In the genomic region with DNA sequence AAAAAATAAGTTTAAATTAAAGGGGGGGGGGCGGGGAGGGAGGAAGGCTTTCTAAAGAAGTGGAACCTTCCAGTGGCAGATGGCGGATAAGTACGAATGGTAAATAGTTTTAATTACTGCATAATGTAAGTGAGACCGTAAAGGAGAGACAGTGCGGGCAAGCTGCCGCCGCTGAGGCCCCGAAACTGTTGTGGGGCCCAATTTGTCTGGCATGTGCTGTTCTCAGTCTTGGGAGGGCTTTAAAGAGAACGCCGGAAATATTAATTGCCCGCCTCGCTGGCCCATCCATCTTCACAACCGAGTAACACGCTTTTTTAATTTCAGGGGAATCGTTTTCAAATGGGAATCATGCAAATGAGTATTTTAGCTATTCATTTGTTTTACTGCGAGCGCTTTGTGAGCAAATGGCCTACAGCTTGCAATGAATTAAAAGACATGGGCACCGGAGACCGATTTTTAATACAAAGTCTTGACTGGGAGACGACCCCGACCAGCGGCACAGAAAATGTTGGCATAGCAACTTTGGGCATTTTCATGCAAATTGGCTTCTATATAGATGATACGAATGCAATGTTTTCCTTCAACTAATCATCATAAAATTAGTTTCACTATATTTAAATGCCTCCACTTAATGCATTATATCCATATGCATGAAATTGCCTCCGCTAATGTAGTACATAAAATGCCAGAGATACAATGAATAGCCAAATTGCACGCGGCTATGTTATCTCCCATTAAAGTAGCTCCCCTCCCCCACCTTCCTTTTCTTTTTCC, we compare ENCODE assay signal across 8 mouse cellular contexts.
A peak's percentile ranks its signal among the peaks of the same experiment; 100 is the strongest.
DNase-seq lines count a peak whose midpoint lies in the region; ATAC-seq and TF ChIP-seq lines count a peak whose summit lies in the region.

No protein-coding gene starts in this region.

- peak overlapping the region; percentile 54 for H3K4me2 ChIP-seq in forebrain, embryonic 12.5 days
- H3K4me2 ChIP-seq in intestine, postnatal 0 days (replicated peaks; ENCODE audit: low read depth): peak overlapping the region; percentile 47
- H3K4me2 ChIP-seq in neural tube, embryonic 12.5 days (replicated peaks): peak overlapping the region; percentile 49

- no peak overlapping the region for H3K27ac ChIP-seq in left cerebral cortex, adult 2 months
- H3K27ac ChIP-seq in forebrain, embryonic 12.5 days: peak overlapping the region; percentile 68
- no peak overlapping the region for H3K27ac ChIP-seq in intestine, postnatal 0 days (ENCODE audit: low read depth, low read length)
- H3K27ac ChIP-seq in neural tube, embryonic 12.5 days: no peak overlapping the region

- TF ChIP-seq CTCF in left cerebral cortex, adult 2 months (IDR thresholded peaks at IDR 0.05): no peak
- no peak for TF ChIP-seq CTCF in intestine, postnatal 0 days (IDR thresholded peaks at IDR 0.05; ENCODE audit: low read depth)

- intact Hi-C loops in left cerebral cortex, adult 2 months (cut with DNase I): no loop called here
- intact Hi-C loops in left cerebral cortex, postnatal 10 days (cut with DNase I): no loop called here
- intact Hi-C loops in left cerebral cortex, postnatal 4 days (cut with DNase I): no loop called here
- intact Hi-C loops in left cerebral cortex, postnatal 14 days (cut with DNase I): no loop called here

- ATAC-seq in forebrain, embryonic 12.5 days (ENCODE audit: low FRiP score): peak; percentile 71
- ATAC-seq in intestine, postnatal 0 days: no peak
- peak; percentile 80 for ATAC-seq in neural tube, embryonic 12.5 days (ENCODE audit: low FRiP score, low read depth)

- WGBS in forebrain, embryonic 12.5 days: 11% methylated on average over 26 of the region's 26 CpGs
- 41% methylated on average over 26 of the region's 26 CpGs for WGBS in intestine, postnatal 0 days
- 9% methylated on average over 26 of the region's 26 CpGs for WGBS in neural tube, embryonic 12.5 days

- DNase-seq in left cerebral cortex, adult 2 months (ENCODE audit: extremely low spot score in 1 of 2, low spot score in 2 of 2): no peak
- DNase-seq in left cerebral cortex, postnatal 10 days (ENCODE audit: extremely low spot score in 1 of 2, low spot score in 2 of 2): no peak
- DNase-seq in left cerebral cortex, postnatal 4 days: no peak
- no peak for DNase-seq in left cerebral cortex, postnatal 14 days (ENCODE audit: low spot score in 2 of 2)
- no peak for DNase-seq in cerebellum, postnatal 36 days

- peaks cover 36% of the 10 kb centered on the region for H3K4me1 ChIP-seq in forebrain, embryonic 12.5 days
- H3K4me1 ChIP-seq in intestine, postnatal 0 days (replicated peaks; ENCODE audit: control insufficient read depth, insufficient read depth, low read length): no peaks in the 10 kb centered on the region
- H3K4me1 ChIP-seq in neural tube, embryonic 12.5 days: peaks cover 42% of the 10 kb centered on the region

- H3K36me3 ChIP-seq in forebrain, embryonic 12.5 days (replicated peaks): no peaks in the 10 kb centered on the region
- H3K36me3 ChIP-seq in intestine, postnatal 0 days (ENCODE audit: control insufficient read depth, insufficient read depth): no peaks in the 10 kb centered on the region
- no peaks in the 10 kb centered on the region for H3K36me3 ChIP-seq in neural tube, embryonic 12.5 days

- no peaks in the 10 kb centered on the region for H3K9me3 ChIP-seq in forebrain, embryonic 12.5 days
- no peaks in the 10 kb centered on the region for H3K9me3 ChIP-seq in intestine, postnatal 0 days (ENCODE audit: control insufficient read depth)
- H3K9me3 ChIP-seq in neural tube, embryonic 12.5 days: peaks cover 5% of the 10 kb centered on the region; the same call in 1 of the 2 replicates

- peaks cover 7% of the 10 kb centered on the region; the same call in 1 of the 2 replicates for H3K27me3 ChIP-seq in forebrain, embryonic 12.5 days
- H3K27me3 ChIP-seq in intestine, postnatal 0 days (replicated peaks; ENCODE audit: control insufficient read depth, insufficient read depth, low read length): no peaks in the 10 kb centered on the region
- H3K27me3 ChIP-seq in neural tube, embryonic 12.5 days (replicated peaks): peaks cover 36% of the 10 kb centered on the region

- no peak overlapping the region for H3K9ac ChIP-seq in forebrain, embryonic 12.5 days
- no peak overlapping the region for H3K9ac ChIP-seq in intestine, postnatal 0 days (ENCODE audit: low read depth, low read length)
- no peak overlapping the region for H3K9ac ChIP-seq in neural tube, embryonic 12.5 days

- peak overlapping the region; percentile 24 for H3K4me3 ChIP-seq in left cerebral cortex, adult 2 months
- peak overlapping the region; percentile 24 for H3K4me3 ChIP-seq in forebrain, embryonic 12.5 days (replicated peaks)
- H3K4me3 ChIP-seq in intestine, postnatal 0 days (ENCODE audit: low read depth, low read length): peak overlapping the region; percentile 16; the same call in 1 of the 2 replicates
- H3K4me3 ChIP-seq in neural tube, embryonic 12.5 days: no peak overlapping the region
